Mouse (Mus musculus) erythroblast, embryonic 14.5 days (primary cell): ENCODE results near the gene Kcnh2. TPM values are rescaled to one million over a fixed set of nuclear protein-coding genes. Genes with fewer than 3 reads are reported as not detected.

ENCODE experiments used
- H3K27me3 ChIP-seq: 2 replicates; pipeline ENCODE4 v1.6.1; 2012; ENCODE audit warnings: inconsistent platforms; ENCODE audit not compliant: control insufficient read depth
- H3K36me3 ChIP-seq: 2 replicates; pipeline ENCODE4 v1.6.1; 2012; ENCODE audit warnings: mild to moderate bottlenecking, inconsistent platforms; ENCODE audit not compliant: control insufficient read depth
- H3K4me1 ChIP-seq: 2 replicates; pipeline ENCODE4 v1.6.1; 2012; ENCODE audit warnings: inconsistent platforms; ENCODE audit not compliant: control insufficient read depth
- H3K4me3 ChIP-seq: replicated peaks from 2 replicates; pipeline ENCODE3; 2012; ENCODE audit warnings: moderate library complexity, mild to moderate bottlenecking, inconsistent platforms
- H3K9me3 ChIP-seq: 2 replicates; pipeline ENCODE4 v1.6.1; 2012; ENCODE audit warnings: low read length, inconsistent platforms, mixed read lengths; ENCODE audit not compliant: control insufficient read depth
- GATA1 ChIP-seq: IDR thresholded peaks from 2 replicates; pipeline ENCODE4 v1.6.1; 2012; ENCODE audit warnings: low read length, inconsistent platforms, mixed read lengths
- TAL1 ChIP-seq: IDR thresholded peaks from 3 replicates; pipeline ENCODE4 v1.6.1; 2012; ENCODE audit warnings: low read length, inconsistent platforms, mixed read lengths
- polyA plus RNA-seq: library from polyadenylated mRNA; stranded (reverse); fragments of >175 nt; gene quantifications from 2 replicates; pipeline ENCODE4 v1.2.3, GENCODE M21; 2012

Kcnh2 gene
- polyA plus RNA-seq, 1 experiment = not detected

- Histone ChIP-seq H3K4me1 (no peaks in the 10 kb centered on the region), H3K4me3 (no peak overlapping the region), H3K36me3 (no peaks in the 10 kb centered on the region), H3K9me3 (no peaks in the 10 kb centered on the region), H3K27me3 (peaks cover 25% of the 10 kb centered on the region)
- TF ChIP-seq GATA1 (no peak), TAL1 (no peak)
Observed at GRCm38 (mm10) chr5:24329965-24330298, 21.5 kb downstream of the Kcnh2 start.

GRCm38 (mm10) chr5:24329212-24329964 is 22.0 kb downstream of the Kcnh2 start:
- TF ChIP-seq GATA1 (no peak), TAL1 (no peak)
- peaks cover 27% of the 10 kb centered on the region for H3K27me3 ChIP-seq
- H3K36me3 ChIP-seq = no peaks in the 10 kb centered on the region
- no peaks in the 10 kb centered on the region for H3K9me3 ChIP-seq
- H3K4me3 ChIP-seq = no peak overlapping the region
- H3K4me1 ChIP-seq = no peaks in the 10 kb centered on the region

GRCm38 (mm10) chr5:24328813-24329211 is 22.6 kb downstream of the Kcnh2 start:
- no peaks in the 10 kb centered on the region for H3K36me3 ChIP-seq
- TF ChIP-seq GATA1 (no peak), TAL1 (no peak)
- H3K27me3 ChIP-seq = peaks cover 29% of the 10 kb centered on the region
- H3K4me3 ChIP-seq = no peak overlapping the region
- no peaks in the 10 kb centered on the region for H3K9me3 ChIP-seq
- no peaks in the 10 kb centered on the region for H3K4me1 ChIP-seq

- H3K4me1 ChIP-seq = no peaks in the 10 kb centered on the region
- no peaks in the 10 kb centered on the region for H3K9me3 ChIP-seq
- TF ChIP-seq GATA1 = no peak
- TF ChIP-seq TAL1 = no peak
- no peak overlapping the region for H3K4me3 ChIP-seq
- H3K27me3 ChIP-seq = peaks cover 29% of the 10 kb centered on the region
- no peaks in the 10 kb centered on the region for H3K36me3 ChIP-seq
Observed at GRCm38 (mm10) chr5:24326842-24327417, 24.5 kb downstream of the Kcnh2 start.

- H3K9me3 ChIP-seq = no peaks in the 10 kb centered on the region
- H3K36me3 ChIP-seq = no peaks in the 10 kb centered on the region
- peaks cover 29% of the 10 kb centered on the region for H3K27me3 ChIP-seq
- H3K4me3 ChIP-seq = no peak overlapping the region
- TF ChIP-seq TAL1 (no peak), GATA1 (no peak)
- no peaks in the 10 kb centered on the region for H3K4me1 ChIP-seq
Observed at GRCm38 (mm10) chr5:24326166-24326841, 25.1 kb downstream of the Kcnh2 start.

GRCm38 (mm10) chr5:24325251-24325650 is 26.2 kb downstream of the Kcnh2 start:
- TF ChIP-seq GATA1 (no peak), TAL1 (no peak)
- no peaks in the 10 kb centered on the region for H3K9me3 ChIP-seq
- no peaks in the 10 kb centered on the region for H3K36me3 ChIP-seq
- H3K27me3 ChIP-seq = peaks cover 27% of the 10 kb centered on the region
- no peak overlapping the region for H3K4me3 ChIP-seq
- H3K4me1 ChIP-seq = no peaks in the 10 kb centered on the region

- Histone ChIP-seq H3K4me3 (no peak overlapping the region), H3K4me1 (no peaks in the 10 kb centered on the region), H3K36me3 (no peaks in the 10 kb centered on the region), H3K9me3 (no peaks in the 10 kb centered on the region), H3K27me3 (peaks cover 12% of the 10 kb centered on the region)
- TF ChIP-seq GATA1 (no peak), TAL1 (no peak)
Observed at GRCm38 (mm10) chr5:24321711-24322682, 29.4 kb downstream of the Kcnh2 start.

GRCm38 (mm10) chr5:24320894-24321293 is 30.5 kb downstream of the Kcnh2 start:
- no peaks in the 10 kb centered on the region for H3K9me3 ChIP-seq
- TF ChIP-seq GATA1 (no peak), TAL1 (no peak)
- no peaks in the 10 kb centered on the region for H3K36me3 ChIP-seq
- H3K4me1 ChIP-seq = no peaks in the 10 kb centered on the region
- no peak overlapping the region for H3K4me3 ChIP-seq
- peaks cover 12% of the 10 kb centered on the region for H3K27me3 ChIP-seq
